8 mouse cellular contexts compared by ENCODE assay signal in genomic region chr8:70625104-70625503, GRCm38 (mm10). TPM values are rescaled to one million over a fixed set of nuclear protein-coding genes. Genes with fewer than 3 reads are reported as not detected.
DNase-seq lines count a peak whose midpoint lies in the region; ATAC-seq and TF ChIP-seq lines count a peak whose summit lies in the region.

No protein-coding gene starts in this region.

- no peak for TF ChIP-seq POLR2A in brain, embryonic 14.5 days (IDR thresholded peaks at IDR 0.05; ENCODE audit: borderline replicate concordance, extremely low read depth, insufficient read depth, insufficient read length, poor library complexity, severe bottlenecking)

- WGBS in intestine, postnatal 0 days = 17% methylated on average over 5 of the region's 5 CpGs
- 15% methylated on average over 5 of the region's 5 CpGs for whole genome bisulfite sequencing in intestine, embryonic 16.5 days

- no peaks in the 10 kb centered on the region for H3K4me1 ChIP-seq in intestine, postnatal 0 days (replicated peaks; ENCODE audit: control insufficient read depth, insufficient read depth, low read length)
- peaks cover 8% of the 10 kb centered on the region; the same call in 1 of the 2 replicates for H3K4me1 ChIP-seq in intestine, embryonic 16.5 days (ENCODE audit: control insufficient read depth, insufficient read depth, low read length)
- H3K4me1 ChIP-seq in E14TG2a.4 (replicated peaks; ENCODE audit: low read depth, low read length) = peaks cover 18% of the 10 kb centered on the region

- H3K9me3 ChIP-seq in intestine, postnatal 0 days (ENCODE audit: control insufficient read depth) = no peaks in the 10 kb centered on the region
- H3K9me3 ChIP-seq in intestine, embryonic 16.5 days (ENCODE audit: control insufficient read depth, low read length) = no peaks in the 10 kb centered on the region
- 0 out of 2 replicates have a peak, but pooled peaks cover 4% of the 10 kb centered on the region for H3K9me3 ChIP-seq in E14TG2a.4 (ENCODE audit: low read length)

- H3K36me3 ChIP-seq in intestine, postnatal 0 days (ENCODE audit: control insufficient read depth, insufficient read depth) = no peaks in the 10 kb centered on the region
- H3K36me3 ChIP-seq in intestine, embryonic 16.5 days (ENCODE audit: control insufficient read depth, insufficient read depth, low read length) = no peaks in the 10 kb centered on the region
- no peaks in the 10 kb centered on the region for H3K36me3 ChIP-seq in E14TG2a.4 (ENCODE audit: insufficient read depth, low read length)

- DNase-seq in brain, embryonic 14.5 days (ENCODE audit: low read depth) = peak; percentile 47
- peak; percentile 79 for DNase-seq in kidney, adult 9 months
- DNase-seq in ovary, postnatal 36 days (ENCODE audit: low spot score) = no peak
- DNase-seq in urinary bladder, postnatal 4 days (ENCODE audit: low spot score in 2 of 2) = no peak

- no peak overlapping the region for H3K4me3 ChIP-seq in intestine, postnatal 0 days (ENCODE audit: low read depth, low read length)
- H3K4me3 ChIP-seq in intestine, embryonic 16.5 days (ENCODE audit: low read length) = no peak overlapping the region
- no peak overlapping the region for H3K4me3 ChIP-seq in E14TG2a.4 (replicated peaks; ENCODE audit: low read length)

- H3K27me3 ChIP-seq in intestine, postnatal 0 days (replicated peaks; ENCODE audit: control insufficient read depth, insufficient read depth, low read length) = no peaks in the 10 kb centered on the region
- H3K27me3 ChIP-seq in intestine, embryonic 16.5 days (replicated peaks; ENCODE audit: control insufficient read depth, insufficient read depth, low read length) = peaks cover 6% of the 10 kb centered on the region; the same call in 1 of the 2 replicates
- peaks cover 29% of the 10 kb centered on the region for H3K27me3 ChIP-seq in E14TG2a.4 (ENCODE audit: insufficient read depth, low read length)

- no peak for ATAC-seq in intestine, postnatal 0 days
- ATAC-seq in intestine, embryonic 16.5 days = no peak
- ATAC-seq in megakaryocyte progenitor cell, adult 5-6 weeks (replicated peaks; ENCODE audit: poor library complexity) = peak; percentile 22; the same call in 1 of the 2 replicates

- no peak overlapping the region for H3K4me2 ChIP-seq in intestine, postnatal 0 days (replicated peaks; ENCODE audit: low read depth)
- no peak overlapping the region for H3K4me2 ChIP-seq in intestine, embryonic 16.5 days (ENCODE audit: low read depth, low read length)

- peak; percentile 84 for TF ChIP-seq CTCF in intestine, postnatal 0 days (IDR thresholded peaks at IDR 0.05; ENCODE audit: low read depth)
- TF ChIP-seq CTCF in E14TG2a.4 (conservative IDR thresholded peaks at IDR 0.05; ENCODE audit: low read length) = peak; percentile 25
- TF ChIP-seq CTCF in brain, embryonic 14.5 days (IDR thresholded peaks at IDR 0.05; ENCODE audit: borderline replicate concordance, extremely low read depth, insufficient read depth, insufficient read length) = peak; percentile 52; the same call in 1 of the 2 replicates

- no peak overlapping the region for H3K27ac ChIP-seq in intestine, postnatal 0 days (ENCODE audit: low read depth, low read length)
- H3K27ac ChIP-seq in intestine, embryonic 16.5 days (ENCODE audit: low read length) = no peak overlapping the region

- no peak overlapping the region for H3K9ac ChIP-seq in intestine, postnatal 0 days (ENCODE audit: low read depth, low read length)
- no peak overlapping the region for H3K9ac ChIP-seq in intestine, embryonic 16.5 days (ENCODE audit: low read depth, low read length)

RNA-seq across cellular contexts. Expression of gene Gdf15, which starts 7.2 kb away (rescaled TPM):
- 1.7 and 1.9 TPM in 2 replicates for polyA plus RNA-seq in intestine, postnatal 0 days (2015; fragmentation: Nextera tagmentation; extraction: Ambion mirVana)
- polyA plus RNA-seq in intestine, embryonic 16.5 days (2015; fragmentation: Nextera tagmentation; extraction: Ambion mirVana) = 3.6 and 3.7 TPM in 2 replicates
- 0.23 and 0.26 TPM in 2 replicates for polyA plus RNA-seq in brain, embryonic 14.5 days (2012; rRNA removed)
- total RNA-seq in megakaryocyte progenitor cell, adult 5-6 weeks (2015) = not detected in 2 replicates
- not detected in 2 replicates for total RNA-seq in megakaryocyte progenitor cell, adult 5-6 weeks (2017)

RNA-seq across cellular contexts. Expression of gene Lrrc25, which starts 9.1 kb away (rescaled TPM):
- polyA plus RNA-seq in intestine, postnatal 0 days (2015; fragmentation: Nextera tagmentation; extraction: Ambion mirVana) = 2.1 and 2.2 TPM in 2 replicates
- 2.9 and 3.0 TPM in 2 replicates for polyA plus RNA-seq in intestine, embryonic 16.5 days (2015; fragmentation: Nextera tagmentation; extraction: Ambion mirVana)
- polyA plus RNA-seq in brain, embryonic 14.5 days (2012; rRNA removed) = 1.4 TPM in 2 replicates
- total RNA-seq in megakaryocyte progenitor cell, adult 5-6 weeks (2015) = 6.2 and 12.9 TPM in 2 replicates
- 4.7 and 5.4 TPM in 2 replicates for total RNA-seq in megakaryocyte progenitor cell, adult 5-6 weeks (2017)

RNA-seq across cellular contexts. Expression of gene Ssbp4, which starts 16.4 kb away (rescaled TPM):
- 63.2 and 65.3 TPM in 2 replicates for polyA plus RNA-seq in intestine, postnatal 0 days (2015; fragmentation: Nextera tagmentation; extraction: Ambion mirVana)
- polyA plus RNA-seq in intestine, embryonic 16.5 days (2015; fragmentation: Nextera tagmentation; extraction: Ambion mirVana) = 63.2 and 73.9 TPM in 2 replicates
- 202 and 236 TPM in 2 replicates for polyA plus RNA-seq in brain, embryonic 14.5 days (2012; rRNA removed)
- total RNA-seq in megakaryocyte progenitor cell, adult 5-6 weeks (2015) = 31.6 and 40.7 TPM in 2 replicates
- 40.2 and 69.7 TPM in 2 replicates for total RNA-seq in megakaryocyte progenitor cell, adult 5-6 weeks (2017)

RNA-seq across cellular contexts. Expression of gene Isyna1, which starts 30.9 kb away (rescaled TPM):
- 19.4 and 21.0 TPM in 2 replicates for polyA plus RNA-seq in intestine, postnatal 0 days (2015; fragmentation: Nextera tagmentation; extraction: Ambion mirVana)
- 105 and 121 TPM in 2 replicates for polyA plus RNA-seq in intestine, embryonic 16.5 days (2015; fragmentation: Nextera tagmentation; extraction: Ambion mirVana)
- polyA plus RNA-seq in brain, embryonic 14.5 days (2012; rRNA removed) = 165 and 231 TPM in 2 replicates
- total RNA-seq in megakaryocyte progenitor cell, adult 5-6 weeks (2015) = 26.1 and 39.0 TPM in 2 replicates
- 42.9 and 45.4 TPM in 2 replicates for total RNA-seq in megakaryocyte progenitor cell, adult 5-6 weeks (2017)

RNA-seq across cellular contexts. Expression of gene Pgpep1, which starts 35.1 kb away (rescaled TPM):
- polyA plus RNA-seq in intestine, postnatal 0 days (2015; fragmentation: Nextera tagmentation; extraction: Ambion mirVana) = 79.0 and 92.1 TPM in 2 replicates
- polyA plus RNA-seq in intestine, embryonic 16.5 days (2015; fragmentation: Nextera tagmentation; extraction: Ambion mirVana) = 88.3 and 101 TPM in 2 replicates
- 80.8 and 83.7 TPM in 2 replicates for polyA plus RNA-seq in brain, embryonic 14.5 days (2012; rRNA removed)
- total RNA-seq in megakaryocyte progenitor cell, adult 5-6 weeks (2015) = 11.7 and 11.8 TPM in 2 replicates
- 3.6 and 5.2 TPM in 2 replicates for total RNA-seq in megakaryocyte progenitor cell, adult 5-6 weeks (2017)

Comparison
In these comparisons a context has a peak if more than half of its experiments do, and no peak if none do; other contexts are left out.
1. CTCF ChIP-seq: peak in every context shown above with its lines; median percentile 84 in intestine, postnatal 0 days; 52 in brain, embryonic 14.5 days; 25 in E14TG2a.4.
2. DNase-seq: peak in brain, embryonic 14.5 days (single experiment) and kidney, adult 9 months (single experiment); none in ovary, postnatal 36 days (single experiment) and urinary bladder, postnatal 4 days (0 of 2).